Mouse (Mus musculus) thymus, adult 2 months (tissue): Measurements from ENCODE around the gene Fam50b. TPM values are rescaled to one million over a fixed set of nuclear protein-coding genes. Genes with fewer than 3 reads are reported as not detected.

ENCODE experiments used
- DNase-seq: peaks from one replicate; pipeline ENCODE4 v3.0.0; 2021
- H3K27ac ChIP-seq: fragments of 200-500 bp; 2 replicates; pipeline ENCODE4 v1.5.1; 2012; ENCODE audit warnings: low read length, control low read depth; ENCODE audit not compliant: control insufficient read depth, insufficient read depth
- H3K27me3 ChIP-seq: fragments of 200-500 bp; 2 replicates; pipeline ENCODE4 v1.6.1; 2012; ENCODE audit warnings: mild to moderate bottlenecking, low read length, moderate library complexity, mixed read lengths; ENCODE audit not compliant: control insufficient read depth, insufficient read depth
- H3K36me3 ChIP-seq: fragments of 200-500 bp; 2 replicates; pipeline ENCODE4 v1.6.1; 2012; ENCODE audit warnings: mild to moderate bottlenecking, low read length, moderate library complexity; ENCODE audit not compliant: control insufficient read depth, insufficient read depth
- H3K4me1 ChIP-seq: fragments of 200-500 bp; replicated peaks from 2 replicates; pipeline ENCODE4 v1.6.1; 2012; ENCODE audit warnings: low read length; ENCODE audit not compliant: control insufficient read depth, insufficient read depth
- H3K4me3 ChIP-seq: fragments of 200-500 bp; 2 replicates; pipeline ENCODE4 v1.5.1; 2012; ENCODE audit warnings: mild to moderate bottlenecking, low read length, control low read depth, moderate library complexity; ENCODE audit not compliant: control insufficient read depth, insufficient read depth
- CTCF ChIP-seq: fragments of 200-500 bp; IDR thresholded peaks from 2 replicates; pipeline ENCODE4 v1.5.1; 2012; ENCODE audit warnings: mild to moderate bottlenecking, control low read depth, low read length, moderate library complexity, borderline replicate concordance; ENCODE audit not compliant: control insufficient read depth, poor library complexity, insufficient read depth; ENCODE audit errors: extremely low read depth
- POLR2A ChIP-seq: fragments of 200-500 bp; IDR thresholded peaks from 2 replicates; pipeline ENCODE4 v1.6.1; 2012; ENCODE audit warnings: mild to moderate bottlenecking, low read length, control low read depth, moderate library complexity; ENCODE audit not compliant: control insufficient read depth, poor library complexity, insufficient read depth; ENCODE audit errors: extremely low read depth
- WGBS: fragments of 180-500 bp; shearing (Covaris S2); methylation state at CpG from one replicate; pipeline ENCODE4 v1.1.7; 2018; 5-methylcytosine and 5-hydroxymethylcytosine counted together
- polyA plus RNA-seq: library from polyadenylated mRNA; depleted of rRNA; stranded (reverse); fragments of >200 nt; gene quantifications from 2 replicates; pipeline ENCODE4 v1.2.3, GENCODE M21; 2012

Fam50b gene
- polyA plus RNA-seq, 1 experiment: not detected

- no peak overlapping the region for H3K27ac ChIP-seq
- no peak for TF ChIP-seq CTCF
- TF ChIP-seq POLR2A: no peak
- no peaks in the 10 kb centered on the region for H3K36me3 ChIP-seq
- 14% methylated on average over 1 of the region's 1 CpGs for WGBS
- H3K4me3 ChIP-seq: no peak overlapping the region
- no peaks in the 10 kb centered on the region for H3K4me1 ChIP-seq
- DNase-seq: no peak
- no peaks in the 10 kb centered on the region for H3K27me3 ChIP-seq
These were observed 870 bp upstream of the Fam50b start for GRCm38 (mm10) chr13:34733780-34734179.

DNA sequence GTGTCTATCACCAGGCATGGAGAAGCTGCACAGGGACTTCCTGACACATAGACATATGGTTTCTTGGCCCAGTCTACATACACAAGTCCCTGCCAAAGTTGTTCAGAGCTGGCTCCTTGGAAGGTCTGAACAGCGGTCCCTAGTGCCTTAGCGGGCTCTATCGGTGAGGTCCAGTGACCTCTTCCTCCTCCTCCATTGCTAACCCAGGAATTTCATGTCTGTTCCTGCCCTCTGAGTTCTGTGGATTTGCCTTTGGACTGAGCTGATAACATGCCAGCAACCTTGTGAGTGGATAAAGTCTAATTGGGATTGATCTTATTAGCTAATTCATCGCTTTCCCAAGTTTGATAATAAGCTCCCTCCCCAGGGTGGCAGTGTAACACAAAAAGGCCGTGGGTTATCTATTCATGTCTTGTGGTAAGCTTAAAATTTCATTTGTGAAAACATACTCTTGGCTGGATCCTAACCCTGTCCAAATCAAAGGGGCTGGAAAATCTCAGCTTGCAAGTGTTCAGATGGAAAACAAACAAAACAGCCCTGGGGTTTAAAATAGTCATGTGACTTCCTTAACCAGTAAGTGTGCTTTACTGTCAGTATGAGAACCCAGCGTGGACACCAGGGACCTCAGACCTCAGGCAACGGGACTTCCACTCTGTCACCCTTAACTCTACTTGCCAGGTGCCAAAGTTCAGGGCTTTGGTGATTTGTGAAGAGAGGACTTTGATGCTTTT lies 3.5 kb downstream of the Fam50b start:
- Histone ChIP-seq H3K27ac (no peak overlapping the region), H3K36me3 (no peaks in the 10 kb centered on the region), H3K4me3 (no peak overlapping the region), H3K27me3 (no peaks in the 10 kb centered on the region), H3K4me1 (no peaks in the 10 kb centered on the region)
- 64% methylated on average over 7 of the region's 7 CpGs for WGBS
- DNase-seq: no peak
- TF ChIP-seq POLR2A (no peak), CTCF (no peak)

- Histone ChIP-seq H3K27ac (no peak overlapping the region), H3K27me3 (no peaks in the 10 kb centered on the region), H3K4me1 (no peaks in the 10 kb centered on the region), H3K36me3 (no peaks in the 10 kb centered on the region), H3K4me3 (no peak overlapping the region)
- TF ChIP-seq CTCF: no peak
- no peak for TF ChIP-seq POLR2A
- DNase-seq: no peak
- 84% methylated on average over 1 of the region's 1 CpGs for WGBS
These were observed 4.0 kb downstream of the Fam50b start for GRCm38 (mm10) chr13:34738699-34738973.

DNA sequence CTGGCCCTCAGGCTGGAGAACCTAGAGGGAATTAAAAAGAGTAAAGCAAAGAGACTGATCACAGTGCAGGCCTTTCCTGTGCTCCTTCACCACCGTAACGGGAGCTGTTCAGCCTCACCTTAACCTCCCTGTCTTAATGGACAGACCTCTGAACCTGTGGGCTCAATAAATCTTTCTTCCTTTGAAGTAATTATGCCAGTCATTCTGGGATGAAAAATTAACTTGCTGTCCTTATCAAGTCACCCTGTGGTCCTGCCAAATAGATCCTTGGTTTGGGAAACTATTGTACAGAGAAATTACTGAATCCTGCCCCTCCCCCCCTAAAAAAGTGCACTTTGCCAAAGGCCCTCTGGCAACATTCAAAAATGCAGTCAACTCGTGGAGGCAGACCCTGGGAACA lies 4.4 kb downstream of the Fam50b start:
- Histone ChIP-seq H3K4me1 (no peaks in the 10 kb centered on the region), H3K27ac (no peak overlapping the region), H3K4me3 (no peak overlapping the region), H3K27me3 (no peaks in the 10 kb centered on the region), H3K36me3 (no peaks in the 10 kb centered on the region)
- WGBS: 91% methylated on average over 3 of the region's 3 CpGs
- DNase-seq: no peak
- TF ChIP-seq CTCF: no peak
- TF ChIP-seq POLR2A: no peak

- no peak overlapping the region for H3K4me3 ChIP-seq
- TF ChIP-seq CTCF: no peak
- no peak for TF ChIP-seq POLR2A
- no peaks in the 10 kb centered on the region for H3K27me3 ChIP-seq
- no peaks in the 10 kb centered on the region for H3K4me1 ChIP-seq
- no peaks in the 10 kb centered on the region for H3K36me3 ChIP-seq
- no peak for DNase-seq
- WGBS: 95% methylated on average over 9 of the region's 9 CpGs
- H3K27ac ChIP-seq: no peak overlapping the region
These were observed 6.6 kb downstream of the Fam50b start for GRCm38 (mm10) chr13:34741254-34741653.

- H3K4me1 ChIP-seq: no peaks in the 10 kb centered on the region
These were observed 7.3 kb downstream of the Fam50b start for GRCm38 (mm10) chr13:34741813-34742568.

More at GRCm38 (mm10) chr13:34741813-34742568, 7.3 kb downstream of the Fam50b start:
- no peak for TF ChIP-seq CTCF
- TF ChIP-seq POLR2A: no peak
- 96% methylated on average over 3 of the region's 3 CpGs for WGBS
- Histone ChIP-seq H3K27ac (no peak overlapping the region), H3K4me3 (no peak overlapping the region), H3K27me3 (no peaks in the 10 kb centered on the region), H3K36me3 (no peaks in the 10 kb centered on the region)
- DNase-seq: no peak
